Mouse (Mus musculus) effector memory CD4-positive, alpha-beta T cell, adult 7 months (primary cell): Measurements from ENCODE around the gene Phlda1. TPM values are rescaled to one million over a fixed set of nuclear protein-coding genes. Genes with fewer than 3 reads are reported as not detected.

Experiments used
- polyA plus RNA-seq: library from polyadenylated mRNA; unstranded; fragments of 100-300 nt; shearing (Covaris generic); gene quantifications from one replicate; pipeline ENCODE4 v1.2.1, GENCODE M21; 2017

Phlda1 gene
- 35.1 TPM for polyA plus RNA-seq

DNA sequence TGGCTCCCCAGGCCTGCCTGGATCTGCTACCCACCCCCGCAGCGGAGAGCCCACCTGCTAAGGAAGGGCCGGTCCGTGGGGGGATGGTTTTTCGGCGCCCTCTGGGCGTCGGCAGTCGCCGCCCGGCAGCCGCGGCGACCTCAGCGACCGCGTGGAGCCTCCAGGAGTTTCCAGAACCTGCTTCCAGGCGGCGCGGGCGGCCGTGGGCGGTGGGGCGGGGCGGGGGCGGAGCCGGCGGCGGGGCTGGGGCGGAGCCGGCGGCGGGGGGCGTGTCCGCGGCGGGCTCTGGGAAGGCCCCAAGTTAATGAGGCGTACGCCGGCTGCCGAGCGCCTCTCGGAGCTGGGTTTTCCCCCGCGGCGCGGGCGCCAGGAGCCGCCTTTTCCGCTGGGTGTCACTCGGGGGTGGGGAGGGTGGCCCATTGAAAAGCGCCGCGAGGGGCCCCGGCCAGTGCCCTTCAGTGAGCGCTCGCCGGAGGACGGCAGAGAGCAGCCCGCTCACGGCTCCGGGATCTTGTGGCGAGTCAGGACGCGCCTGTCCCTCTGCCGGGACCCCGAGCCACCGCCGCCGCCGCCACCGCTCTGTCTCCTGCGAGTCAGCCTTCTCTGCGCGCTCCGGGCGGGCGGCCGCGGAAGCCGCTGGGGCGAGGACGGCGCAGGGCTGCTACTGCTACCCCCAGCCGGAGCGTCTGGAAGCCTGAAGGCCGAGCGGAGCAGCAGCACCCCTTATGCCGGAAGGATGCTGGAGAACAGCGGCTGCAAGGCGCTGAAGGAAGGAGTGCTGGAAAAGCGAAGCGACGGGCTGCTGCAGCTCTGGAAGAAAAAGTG is at the start of gene Phlda1:
Phlda1 (plus strand) TSS at position 186 of the 825 bp plus-strand sequence.

DNA sequence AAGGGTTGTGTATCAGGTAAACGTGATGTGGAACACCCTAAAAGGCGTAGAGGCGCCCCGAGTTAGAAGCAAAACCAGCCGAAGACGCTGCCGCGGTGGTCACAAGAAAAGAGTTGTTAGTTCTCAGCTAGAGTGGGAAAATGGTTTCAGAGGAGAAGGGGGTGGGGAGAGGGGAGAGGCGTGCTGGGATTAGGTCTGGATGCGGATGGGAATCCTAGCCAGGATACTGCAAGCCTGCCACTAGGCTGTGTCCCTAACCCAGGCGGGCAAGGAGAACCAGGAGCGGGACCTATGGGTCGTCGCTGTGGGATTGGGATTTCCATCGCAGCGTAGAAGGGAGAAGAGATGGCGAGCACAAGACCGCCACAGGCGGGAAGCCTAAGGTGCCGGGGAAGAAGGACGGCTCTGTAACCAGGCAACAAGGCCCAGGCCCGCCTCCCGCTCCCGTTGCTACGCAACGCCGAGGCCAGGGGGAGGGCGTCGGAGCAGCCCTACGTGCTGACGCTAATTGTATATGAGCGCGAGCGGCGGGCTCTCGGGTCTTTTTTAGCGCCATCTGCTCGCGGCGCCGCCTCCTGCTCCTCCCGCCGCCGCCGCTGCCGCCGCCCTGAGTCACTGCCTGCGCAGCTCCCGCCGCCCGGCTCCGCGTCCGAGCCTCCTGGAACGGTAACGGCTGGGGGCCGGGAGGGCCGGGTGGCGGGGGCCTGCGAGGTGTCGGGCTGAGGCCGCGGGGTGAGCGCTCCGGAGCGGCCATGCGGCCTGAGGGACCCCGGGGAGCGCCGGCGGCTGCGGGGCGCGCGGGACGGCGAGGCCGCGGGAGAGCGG is 33.2 kb upstream of the Phlda1 start, which contains the start of gene Nap1l1:
Nap1l1 (plus strand) TSS at position 538 of the 825 bp plus-strand sequence.

Other genes with a start within 250 kb of the Phlda1 start
- gene Bbs10, start 207.6 kb upstream of the Phlda1 start, polyA plus RNA-seq = 0.68 TPM
- 87.7 TPM for gene Nap1l1, start 33.1 kb upstream of the Phlda1 start, polyA plus RNA-seq